Mouse (Mus musculus) hindbrain, embryonic 14.5 days (tissue): ENCODE data around the gene Syf2. TPM values are rescaled to one million over a fixed set of nuclear protein-coding genes. Genes with fewer than 3 reads are reported as not detected.
A peak's percentile ranks its signal among the peaks of the same experiment; 100 is the strongest.
"Not testable (repeated sequence)": the region's sequence is repeated elsewhere in the genome, so short reads cannot be mapped to it uniquely, and the experiment has no call there.

ENCODE experiments used
- ATAC-seq: fragments of 200-750 bp; cut with Nextera tagmentation; 2 replicates; pipeline ENCODE4 v1.8.0; 2017; ENCODE audit warnings: moderate number of reproducible peaks, mild to moderate bottlenecking, moderate TSS enrichment, moderate library complexity; ENCODE audit not compliant: low FRiP score
- DNase-seq: peaks from one replicate; pipeline ENCODE4 v3.0.0-alpha.2; 2015; ENCODE audit warnings: low spot score
- H3K27ac ChIP-seq: fragments of 300-500 bp; sonication (generic); 2 replicates; pipeline ENCODE4 v1.5.1; 2014; ENCODE audit warnings: mild to moderate bottlenecking, moderate library complexity
- H3K27me3 ChIP-seq: fragments of 300-500 bp; sonication (generic); 2 replicates; pipeline ENCODE4 v1.6.1; 2014; ENCODE audit warnings: mild to moderate bottlenecking, low read length, mixed read lengths; ENCODE audit not compliant: control insufficient read depth, insufficient read depth
- H3K36me3 ChIP-seq: fragments of 300-500 bp; sonication (generic); replicated peaks from 2 replicates; pipeline ENCODE4 v1.6.1; 2014; ENCODE audit not compliant: control insufficient read depth, insufficient read depth
- H3K4me1 ChIP-seq: fragments of 300-500 bp; sonication (generic); replicated peaks from 2 replicates; pipeline ENCODE4 v1.6.1; 2014; ENCODE audit warnings: antibody characterized with exemption, low read length, mixed read lengths; ENCODE audit not compliant: control insufficient read depth, insufficient read depth
- H3K4me2 ChIP-seq: fragments of 300-500 bp; sonication (generic); replicated peaks from 2 replicates; pipeline ENCODE4 v1.6.1; 2014; ENCODE audit warnings: mild to moderate bottlenecking, moderate library complexity
- H3K4me3 ChIP-seq: fragments of 300-500 bp; sonication (generic); replicated peaks from 2 replicates; pipeline ENCODE4 v1.5.1; 2014; ENCODE audit warnings: mild to moderate bottlenecking, low read length
- H3K9ac ChIP-seq: fragments of 300-500 bp; sonication (generic); 2 replicates; pipeline ENCODE4 v1.6.1; 2014
- H3K9me3 ChIP-seq: fragments of 300-500 bp; sonication (generic); 2 replicates; pipeline ENCODE4 v1.6.1; 2016; ENCODE audit warnings: low read length; ENCODE audit not compliant: control insufficient read depth
- WGBS: fragments of 180-500 bp; shearing (Covaris S2); extraction: QIAGEN DNeasy Blood & Tissue Kit; methylation state at CpG from one replicate; pipeline ENCODE4 v1.1.7; 2014; 5-methylcytosine and 5-hydroxymethylcytosine counted together
- polyA plus RNA-seq: library from polyadenylated mRNA; unstranded; fragments of >200 nt; fragmentation: Nextera tagmentation; extraction: Ambion mirVana; gene quantifications from 2 replicates; pipeline ENCODE4 v1.2.1, GENCODE M21; 2014

Gene Syf2
- 47.7 and 50.2 TPM in 2 replicates for polyA plus RNA-seq

DNA sequence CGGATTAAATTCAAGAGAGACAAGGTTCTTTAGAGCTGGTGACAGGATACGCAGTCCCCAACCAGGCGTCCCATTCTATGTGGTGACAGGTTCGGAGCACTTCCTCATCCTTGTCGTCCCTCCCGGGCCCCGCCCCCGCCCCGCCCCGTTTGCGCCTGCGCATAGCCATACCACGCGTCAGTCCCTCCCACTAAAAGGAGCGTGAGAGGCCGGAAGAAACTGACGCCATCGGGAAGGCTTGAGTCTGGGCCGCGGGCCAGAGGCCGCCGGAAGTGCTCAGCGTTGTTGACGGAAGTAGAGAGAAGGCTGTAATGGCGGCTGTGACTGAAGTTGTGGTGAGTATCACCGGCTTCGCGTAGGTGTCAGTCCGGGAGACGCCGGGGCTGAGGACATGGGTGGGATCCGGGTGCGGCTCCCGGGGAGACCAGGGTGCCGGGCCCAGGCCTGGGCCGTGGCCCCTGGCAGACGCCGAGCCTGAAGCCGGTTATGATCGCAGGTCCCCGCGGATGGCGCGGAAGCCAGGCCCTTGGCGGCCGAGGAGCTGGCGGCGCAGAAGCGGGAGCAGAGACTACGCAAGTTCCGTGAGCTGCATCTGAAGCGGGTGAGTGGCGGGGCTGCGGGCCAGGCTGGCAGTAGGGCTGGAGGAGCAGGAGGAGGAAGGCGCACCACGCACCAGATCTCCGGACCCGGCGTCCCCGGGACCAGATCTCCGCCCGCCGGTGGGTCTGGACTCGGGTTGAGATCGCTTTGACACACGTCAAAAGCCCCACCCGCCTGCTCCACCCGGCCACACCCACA lies at the start of gene Syf2:
Gene Syf2 (plus strand): TSS at position 215 of the 798 bp plus-strand sequence.
- Histone ChIP-seq H3K4me2 (peak within 1 kb of the TSS; percentile 73), H3K4me1 (peaks cover 9% of the 10 kb centered on the region), H3K27me3 (no peaks in the 10 kb centered on the region), H3K4me3 (peak within 1 kb of the TSS; percentile 82), H3K9ac (peak within 1 kb of the TSS; percentile 72), H3K9me3 (no peaks in the 10 kb centered on the region), H3K27ac (peak within 1 kb of the TSS; percentile 75), H3K36me3 (peaks cover 74% of the 10 kb centered on the region)
- under 1% methylated on average over 68 of the region's 68 CpGs for WGBS
- ATAC-seq = peak; percentile 97
- peak; percentile 96 for DNase-seq

- 41% methylated on average over 7 of the region's 7 CpGs for WGBS
- 0 out of 2 replicates have a peak, but pooled peaks cover 4% of the 10 kb centered on the region for H3K4me1 ChIP-seq
- no peaks in the 10 kb centered on the region for H3K9me3 ChIP-seq
- ATAC-seq (no peak), DNase-seq (no peak)
- H3K4me3 ChIP-seq = no peak overlapping the region
- no peak overlapping the region for H3K9ac ChIP-seq
- H3K4me2 ChIP-seq = no peak overlapping the region
- no peaks in the 10 kb centered on the region for H3K27me3 ChIP-seq
- H3K36me3 ChIP-seq = no peaks in the 10 kb centered on the region
- H3K27ac ChIP-seq = no peak overlapping the region
Measured at GRCm38 (mm10) chr4:134883266-134883665, 47.4 kb upstream of the Syf2 start.

GRCm38 (mm10) chr4:134883808-134884207 lies 46.9 kb upstream of the Syf2 start:
- Histone ChIP-seq H3K27ac (no peak overlapping the region), H3K27me3 (no peaks in the 10 kb centered on the region), H3K9ac (no peak overlapping the region), H3K4me1 (0 out of 2 replicates have a peak, but pooled peaks cover 4% of the 10 kb centered on the region), H3K4me3 (no peak overlapping the region), H3K36me3 (no peaks in the 10 kb centered on the region), H3K9me3 (no peaks in the 10 kb centered on the region), H3K4me2 (no peak overlapping the region)
- ATAC-seq (no peak), DNase-seq (no peak)
- 89% methylated on average over 10 of the region's 10 CpGs for WGBS

GRCm38 (mm10) chr4:134884364-134884763 lies 46.3 kb upstream of the Syf2 start:
- no peak overlapping the region for H3K27ac ChIP-seq
- 0 out of 2 replicates have a peak, but pooled peaks cover 4% of the 10 kb centered on the region for H3K4me1 ChIP-seq
- H3K4me3 ChIP-seq = no peak overlapping the region
- no peak overlapping the region for H3K4me2 ChIP-seq
- ATAC-seq (no peak), DNase-seq (no peak)
- no peaks in the 10 kb centered on the region for H3K9me3 ChIP-seq
- H3K27me3 ChIP-seq = no peaks in the 10 kb centered on the region
- H3K9ac ChIP-seq = no peak overlapping the region
- WGBS = 96% methylated on average over 4 of the region's 4 CpGs
- H3K36me3 ChIP-seq = no peaks in the 10 kb centered on the region

- DNase-seq (no peak), ATAC-seq (no peak)
- no peaks in the 10 kb centered on the region for H3K4me1 ChIP-seq
Measured at GRCm38 (mm10) chr4:134892096-134892495, 38.6 kb upstream of the Syf2 start.

GRCm38 (mm10) chr4:134897256-134897655 lies 33.4 kb upstream of the Syf2 start:
- H3K27ac ChIP-seq = no peak overlapping the region
- H3K4me1 ChIP-seq = no peaks in the 10 kb centered on the region
- H3K9ac ChIP-seq = no peak overlapping the region
- H3K4me3 ChIP-seq = no peak overlapping the region
- no peaks in the 10 kb centered on the region for H3K27me3 ChIP-seq
- H3K4me2 ChIP-seq = no peak overlapping the region
- 83% methylated on average over 6 of the region's 6 CpGs for WGBS
- DNase-seq = no peak
- peaks cover 71% of the 10 kb centered on the region for H3K36me3 ChIP-seq
- no peaks in the 10 kb centered on the region for H3K9me3 ChIP-seq
- ATAC-seq = no peak

More at GRCm38 (mm10) chr4:134892096-134892495, 38.6 kb upstream of the Syf2 start:
- H3K4me2 ChIP-seq = no peak overlapping the region
- no peaks in the 10 kb centered on the region for H3K27me3 ChIP-seq
- peaks cover 22% of the 10 kb centered on the region for H3K36me3 ChIP-seq
- H3K9ac ChIP-seq = no peak overlapping the region
- H3K9me3 ChIP-seq = no peaks in the 10 kb centered on the region
- H3K27ac ChIP-seq = no peak overlapping the region
- WGBS = 82% methylated on average over 6 of the region's 6 CpGs
- H3K4me3 ChIP-seq = no peak overlapping the region

GRCm38 (mm10) chr4:134901126-134901525 lies 29.6 kb upstream of the Syf2 start:
- Histone ChIP-seq H3K27me3 (no peaks in the 10 kb centered on the region), H3K36me3 (peaks cover 98% of the 10 kb centered on the region), H3K27ac (no peak overlapping the region), H3K9ac (no peak overlapping the region), H3K9me3 (no peaks in the 10 kb centered on the region), H3K4me2 (no peak overlapping the region), H3K4me1 (no peaks in the 10 kb centered on the region), H3K4me3 (no peak overlapping the region)
- ATAC-seq = no peak
- WGBS = 96% methylated on average over 8 of the region's 8 CpGs
- DNase-seq = no peak

GRCm38 (mm10) chr4:134903046-134903445 lies 27.7 kb upstream of the Syf2 start:
- no peak overlapping the region for H3K4me3 ChIP-seq
- H3K36me3 ChIP-seq = peaks cover 98% of the 10 kb centered on the region
- DNase-seq = no peak
- no peak for ATAC-seq
- WGBS = 79% methylated on average over 7 of the region's 7 CpGs
- H3K4me2 ChIP-seq = no peak overlapping the region
- H3K4me1 ChIP-seq = no peaks in the 10 kb centered on the region
- H3K27ac ChIP-seq = no peak overlapping the region
- H3K27me3 ChIP-seq = no peaks in the 10 kb centered on the region
- H3K9me3 ChIP-seq = no peaks in the 10 kb centered on the region
- no peak overlapping the region for H3K9ac ChIP-seq

DNA sequence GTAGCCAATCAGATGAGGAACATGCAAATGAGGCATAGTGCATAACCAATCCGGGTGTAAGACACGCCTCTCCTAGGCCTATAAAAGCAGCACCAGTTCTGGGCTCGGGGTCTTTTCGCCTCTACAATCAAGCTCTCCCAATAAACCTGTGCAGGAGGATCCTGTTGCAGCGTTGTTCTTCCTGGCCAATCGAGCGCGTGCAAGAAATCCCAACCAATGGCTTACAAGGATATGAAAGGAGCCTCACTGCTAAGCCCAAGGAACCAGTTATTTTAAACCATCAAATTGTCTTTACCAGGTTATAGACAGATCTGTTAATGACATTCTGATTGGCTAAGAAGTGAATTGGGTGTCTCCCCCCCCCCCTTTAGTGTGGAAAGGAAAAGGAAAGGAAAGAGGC lies 19.3 kb upstream of the Syf2 start:
- not testable (repeated sequence) for H3K9me3 ChIP-seq, H3K9ac ChIP-seq, H3K4me2 ChIP-seq, ATAC-seq, H3K27me3 ChIP-seq, H3K27ac ChIP-seq, H3K4me3 ChIP-seq, DNase-seq, H3K4me1 ChIP-seq
- peaks cover 57% of the 10 kb centered on the region for H3K36me3 ChIP-seq
- 99% methylated on average over 6 of the region's 8 CpGs for WGBS
